Mouse (Mus musculus) layer of hippocampus, postnatal 36 days (tissue): ENCODE measurements around the gene Taf1d. TPM values are rescaled to one million over a fixed set of nuclear protein-coding genes. Genes with fewer than 3 reads are reported as not detected.
"Not testable (repeated sequence)": the region's sequence is repeated elsewhere in the genome, so short reads cannot be mapped to it uniquely, and the experiment has no call there.

Experiments
- DNase-seq, 2 experiments: peaks; one replicate each; pipeline ENCODE4 v3.0.0; 2022
- microRNA-seq, 2 experiments: library from miRNA; unstranded; fragments of <30 nt; microRNA quantifications; one replicate each; pipeline ENCODE4 v1.2.0; 2021
- total RNA-seq, 2 experiments: library from RNA; stranded (reverse); gene quantifications; 2 replicates each; pipeline ENCODE4 v1.2.3; 2021

Gene Taf1d
- total RNA-seq, 2 experiments from 2014 or later: 34.3 to 35.2 TPM

GRCm38 (mm10) chr9:15309425-15309824, 3.4 kb downstream of the Taf1d start:
- DNase-seq: no peak

GRCm38 (mm10) chr9:15310179-15310578, 4.2 kb downstream of the Taf1d start:
- no peak for DNase-seq

GRCm38 (mm10) chr9:15312054-15312735, 6.2 kb downstream of the Taf1d start:
- DNase-seq: no peak

- DNase-seq: no peak
Observed at GRCm38 (mm10) chr9:15313633-15314032, 7.6 kb downstream of the Taf1d start.

GRCm38 (mm10) chr9:15314619-15315018, 8.6 kb downstream of the Taf1d start:
- DNase-seq: no peak

GRCm38 (mm10) chr9:15316296-15316695, 10.3 kb downstream of the Taf1d start:
- not testable (repeated sequence) for DNase-seq

GRCm38 (mm10) chr9:15317223-15318169, 11.5 kb downstream of the Taf1d start:
- DNase-seq: no peak

GRCm38 (mm10) chr9:15318170-15318742, 12.2 kb downstream of the Taf1d start:
- no peak for DNase-seq

GRCm38 (mm10) chr9:15337776-15338175, 31.8 kb downstream of the Taf1d start:
- DNase-seq: no peak

GRCm38 (mm10) chr9:15349925-15350324, 43.9 kb downstream of the Taf1d start:
- no peak for DNase-seq

GRCm38 (mm10) chr9:15356916-15357483, 51.0 kb downstream of the Taf1d start:
- no peak for DNase-seq

- DNase-seq: peak; percentile 94
Observed at GRCm38 (mm10) chr9:15357484-15358275, 51.7 kb downstream of the Taf1d start, which contains the start of gene Cep295. TSS of gene Cep295 (minus strand) at chr9:15357788.

GRCm38 (mm10) chr9:15364843-15365242, 58.8 kb downstream of the Taf1d start:
- no peak for DNase-seq

GRCm38 (mm10) chr9:15365856-15366255, 59.8 kb downstream of the Taf1d start:
- no peak for DNase-seq

- no peak for DNase-seq
Observed at GRCm38 (mm10) chr9:15366260-15366659, 60.2 kb downstream of the Taf1d start.

Small RNA genes lying within 50 kb of the gene (microRNA-seq; reads per million reads assigned to microRNA genes)
- gene Gm49349: 0 reads per million in 2 experiments
- 0 reads per million in 2 experiments for gene mmu-mir-7650

Other genes starting within 250 kb of the Taf1d start
- not detected for gene Hephl1, start 194.1 kb upstream of the Taf1d start, total RNA-seq
- 1 to 10 TPM; 4.5 to 6.3 TPM for gene Vstm5, start 67.2 kb upstream of the Taf1d start, total RNA-seq
- 10 to 100 TPM; 38.9 to 41.9 TPM for gene Med17, start 26.3 kb upstream of the Taf1d start, total RNA-seq
- 10 to 100 TPM; 16.2 to 18.5 TPM for gene 4931406C07Rik, start 234 bp downstream of the Taf1d start, total RNA-seq
- 10 to 100 TPM; 20.7 to 24.0 TPM for gene Cep295, start 51.6 kb downstream of the Taf1d start, total RNA-seq
- gene Smco4, start 187.2 kb downstream of the Taf1d start, total RNA-seq: 1 to 10 TPM; 5.7 to 8.0 TPM